Mouse (Mus musculus) myocyte (in vitro differentiated cells): ENCODE data around the gene Fam69b. TPM values are rescaled to one million over a fixed set of nuclear protein-coding genes. Genes with fewer than 3 reads are reported as not detected.

Source experiments
- H3K27me3 ChIP-seq: one replicate; pipeline ENCODE4 v1.6.1; 2011; ENCODE audit not compliant: control insufficient read depth, insufficient read depth, insufficient read length
- H3K36me3 ChIP-seq: one replicate; pipeline ENCODE4 v1.6.1; 2011; ENCODE audit not compliant: control insufficient read depth, insufficient read depth
- H3K4me2 ChIP-seq: one replicate; pipeline ENCODE4 v1.6.1; 2011; ENCODE audit warnings: low read depth, control low read depth
- H3K4me3 ChIP-seq: one replicate; pipeline ENCODE4 v1.5.1; 2011; ENCODE audit warnings: mild to moderate bottlenecking, control low read depth, moderate library complexity
- H3K79me2 ChIP-seq: one replicate; pipeline ENCODE4 v1.6.1; 2011; ENCODE audit not compliant: control insufficient read depth, insufficient read depth
- H3ac ChIP-seq: one replicate; pipeline ENCODE4 v1.6.1; 2011; ENCODE audit not compliant: control insufficient read depth, insufficient read length
- CEBPB ChIP-seq: IDR thresholded peaks from 2 replicates; pipeline ENCODE4 v1.6.1; 2011; ENCODE audit warnings: mild to moderate bottlenecking, moderate library complexity; ENCODE audit not compliant: poor library complexity, insufficient read depth, severe bottlenecking
- E2F4 ChIP-seq: IDR thresholded peaks from one replicate; pipeline ENCODE4 v1.6.1; 2011; ENCODE audit warnings: mild to moderate bottlenecking, control low read depth, moderate library complexity; ENCODE audit not compliant: insufficient read depth
- MAX ChIP-seq: IDR thresholded peaks from one replicate; pipeline ENCODE4 v1.6.1; 2011; ENCODE audit warnings: low read depth, mild to moderate bottlenecking, control low read depth
- MYOD1 ChIP-seq, 3 experiments: IDR thresholded peaks; one replicate each; pipeline ENCODE4 v1.6.1; 2011; ENCODE audit warnings: control low read depth in 2 of 3, low read depth in 2 of 3, mild to moderate bottlenecking in 2 of 3, moderate library complexity in 1 of 3; ENCODE audit not compliant: insufficient read length in 2 of 3, control insufficient read depth in 1 of 3
- MYOG ChIP-seq, 3 experiments: IDR thresholded peaks; one replicate each; pipeline ENCODE4 v1.6.1; 2011; ENCODE audit warnings: control low read depth in 2 of 3, low read depth in 2 of 3, mild to moderate bottlenecking in 2 of 3; ENCODE audit not compliant: insufficient read length in 2 of 3, control insufficient read depth in 1 of 3, insufficient read depth in 1 of 3
- POLR2A ChIP-seq: IDR thresholded peaks from one replicate; pipeline ENCODE4 v1.6.1; 2011; ENCODE audit warnings: low read depth, mild to moderate bottlenecking, control low read depth, moderate library complexity; ENCODE audit not compliant: insufficient read length
- POLR2AphosphoS2 ChIP-seq: IDR thresholded peaks from one replicate; pipeline ENCODE4 v1.6.1; 2011; ENCODE audit warnings: low read depth, control low read depth; ENCODE audit not compliant: insufficient read length
- REST ChIP-seq: IDR thresholded peaks from one replicate; pipeline ENCODE4 v1.6.1; 2011; ENCODE audit warnings: mild to moderate bottlenecking, control low read depth, moderate library complexity; ENCODE audit not compliant: insufficient read depth, insufficient read length
- SRF ChIP-seq: IDR thresholded peaks from one replicate; pipeline ENCODE4 v1.6.1; 2011; ENCODE audit warnings: low read depth; ENCODE audit not compliant: control insufficient read depth, insufficient read length
- TCF12 ChIP-seq: IDR thresholded peaks from one replicate; pipeline ENCODE4 v1.6.1; 2011; ENCODE audit warnings: mild to moderate bottlenecking, control low read depth; ENCODE audit not compliant: poor library complexity, insufficient read depth, severe bottlenecking
- TCF3 ChIP-seq: IDR thresholded peaks from one replicate; pipeline ENCODE4 v1.6.1; 2011; ENCODE audit warnings: low read depth, control low read depth; ENCODE audit not compliant: insufficient read length
- USF1 ChIP-seq: IDR thresholded peaks from one replicate; pipeline ENCODE4 v1.6.1; 2011; ENCODE audit warnings: low read depth, mild to moderate bottlenecking, control low read depth, moderate library complexity
- polyA plus RNA-seq: library from polyadenylated mRNA; unstranded; fragments of >200 nt; fragmentation: generic; extraction: Trizol; gene quantifications from one replicate; pipeline ENCODE4 v1.2.1, GENCODE M21; 2012; ENCODE audit warnings: missing spikeins

The Fam69b gene
- polyA plus RNA-seq, 1 experiment: 2.6 TPM

- no peak overlapping the region for H3K4me3 ChIP-seq
- H3K27me3 ChIP-seq: peaks cover 13% of the 10 kb centered on the region
- TF ChIP-seq MAX (no peak), SRF (no peak), USF1 (no peak), MYOG (IDR thresholded peaks at IDR 0.05; ENCODE audit: control insufficient read depth in 1 of 3, insufficient read depth in 1 of 3, insufficient read length in 2 of 3, low read depth in 2 of 3) (no peak), E2F4 (no peak), CEBPB (no peak), POLR2A (no peak), MYOD1 (IDR thresholded peaks at IDR 0.05; ENCODE audit: control insufficient read depth in 1 of 3, insufficient read length in 2 of 3, low read depth in 2 of 3) (no peak), POLR2AphosphoS2 (no peak), TCF3 (no peak), REST (no peak), TCF12 (no peak)
- H3ac ChIP-seq: no peak overlapping the region
- no peak overlapping the region for H3K4me2 ChIP-seq
- no peaks in the 10 kb centered on the region for H3K36me3 ChIP-seq
- H3K79me2 ChIP-seq: no peaks in the 10 kb centered on the region
Observed at GRCm38 (mm10) chr2:26589284-26589683, 39.0 kb upstream of the Fam69b start.

GRCm38 (mm10) chr2:26590282-26590681 lies 38.0 kb upstream of the Fam69b start:
- Histone ChIP-seq H3K4me2 (no peak overlapping the region), H3ac (no peak overlapping the region), H3K36me3 (no peaks in the 10 kb centered on the region), H3K27me3 (peaks cover 10% of the 10 kb centered on the region), H3K79me2 (no peaks in the 10 kb centered on the region), H3K4me3 (no peak overlapping the region)
- TF ChIP-seq USF1 (no peak), POLR2AphosphoS2 (peak; percentile 57), SRF (no peak)

GRCm38 (mm10) chr2:26590962-26591361 lies 37.3 kb upstream of the Fam69b start:
- TF ChIP-seq MYOD1 (IDR thresholded peaks at IDR 0.05; ENCODE audit: control insufficient read depth in 1 of 3, insufficient read length in 2 of 3, low read depth in 2 of 3) (no peak), TCF3 (no peak), CEBPB (no peak), POLR2A (no peak), MYOG (IDR thresholded peaks at IDR 0.05; ENCODE audit: control insufficient read depth in 1 of 3, insufficient read depth in 1 of 3, insufficient read length in 2 of 3, low read depth in 2 of 3) (no peak), POLR2AphosphoS2 (no peak), REST (no peak), SRF (no peak), E2F4 (no peak), MAX (no peak), USF1 (no peak), TCF12 (no peak)
- H3K27me3 ChIP-seq: peaks cover 6% of the 10 kb centered on the region
- no peak overlapping the region for H3K4me2 ChIP-seq
- no peak overlapping the region for H3K4me3 ChIP-seq
- no peaks in the 10 kb centered on the region for H3K36me3 ChIP-seq
- H3ac ChIP-seq: no peak overlapping the region
- H3K79me2 ChIP-seq: no peaks in the 10 kb centered on the region

- TF ChIP-seq CEBPB (no peak), REST (no peak), TCF12 (no peak), POLR2AphosphoS2 (no peak), MYOG (IDR thresholded peaks at IDR 0.05; ENCODE audit: control insufficient read depth in 1 of 3, insufficient read depth in 1 of 3, insufficient read length in 2 of 3, low read depth in 2 of 3) (no peak), USF1 (no peak), MAX (no peak), TCF3 (no peak), E2F4 (no peak), SRF (no peak), POLR2A (no peak), MYOD1 (IDR thresholded peaks at IDR 0.05; ENCODE audit: control insufficient read depth in 1 of 3, insufficient read length in 2 of 3, low read depth in 2 of 3) (no peak)
- Histone ChIP-seq H3K36me3 (no peaks in the 10 kb centered on the region), H3ac (no peak overlapping the region), H3K27me3 (peaks cover 6% of the 10 kb centered on the region), H3K4me3 (no peak overlapping the region), H3K79me2 (no peaks in the 10 kb centered on the region), H3K4me2 (no peak overlapping the region)
Observed at GRCm38 (mm10) chr2:26591416-26591815, 36.8 kb upstream of the Fam69b start.
